Mouse (Mus musculus): ENCODE measurements around the gene Net1. TPM values are rescaled to one million over a fixed set of nuclear protein-coding genes. Genes with fewer than 3 reads are reported as not detected.
"Not testable (repeated sequence)": the region's sequence is repeated elsewhere in the genome, so short reads cannot be mapped to it uniquely, and the experiment has no call there.

Gene Net1
- total RNA-seq, 2 experiments from 2014 or later, result 17.5 to 26.0 TPM

- not testable (repeated sequence) for DNase-seq
Measured at GRCm38 (mm10) chr13:3833644-3834043, 84.4 kb downstream of the Net1 start.

- no peak for DNase-seq
Measured at GRCm38 (mm10) chr13:3832450-3832849, 85.6 kb downstream of the Net1 start.

Small RNAs within 50 kb of the gene (microRNA-seq; reads per million reads assigned to microRNA genes)
- gene Gm22460, result 0 reads per million in 2 experiments

Other genes starting within 250 kb of the Net1 start
- not detected for gene Calml3, start 113.9 kb downstream of the Net1 start, total RNA-seq (2021)
- gene Calm4, start 80.5 kb downstream of the Net1 start, total RNA-seq (2021), result not detected
- gene Calm5, start 64.0 kb downstream of the Net1 start, total RNA-seq (2021), result not detected
- gene Tubal3, start 54 bp upstream of the Net1 start, total RNA-seq (2021), result not detected
- gene Ucn3, start 27.1 kb upstream of the Net1 start, total RNA-seq (2021), result not detected
- gene Akr1c14, start 130.8 kb upstream of the Net1 start, total RNA-seq (2021), result 1 to 10 TPM; 6.8 to 8.6 TPM
- gene Akr1c18, start 232.4 kb upstream of the Net1 start, total RNA-seq (2021), result under 1 TPM in 1 of 2 experiments, not detected in 1; 0.51 TPM

All from heart, adult 18-20 months (tissue).